Mouse (Mus musculus): ENCODE data around the gene Atp6v1b1. TPM values are rescaled to one million over a fixed set of nuclear protein-coding genes. Genes with fewer than 3 reads are reported as not detected.
"Not testable (repeated sequence)": the region's sequence is repeated elsewhere in the genome, so short reads cannot be mapped to it uniquely, and the experiment has no call there.

Atp6v1b1 gene
- total RNA-seq, 2 experiments from 2014 or later: not detected

GRCm38 (mm10) chr6:83774126-83774525 lies 31.3 kb downstream of the Atp6v1b1 start:
- peak; percentile 55 for ATAC-seq (replicated peaks; ENCODE audit: poor library complexity)

DNA sequence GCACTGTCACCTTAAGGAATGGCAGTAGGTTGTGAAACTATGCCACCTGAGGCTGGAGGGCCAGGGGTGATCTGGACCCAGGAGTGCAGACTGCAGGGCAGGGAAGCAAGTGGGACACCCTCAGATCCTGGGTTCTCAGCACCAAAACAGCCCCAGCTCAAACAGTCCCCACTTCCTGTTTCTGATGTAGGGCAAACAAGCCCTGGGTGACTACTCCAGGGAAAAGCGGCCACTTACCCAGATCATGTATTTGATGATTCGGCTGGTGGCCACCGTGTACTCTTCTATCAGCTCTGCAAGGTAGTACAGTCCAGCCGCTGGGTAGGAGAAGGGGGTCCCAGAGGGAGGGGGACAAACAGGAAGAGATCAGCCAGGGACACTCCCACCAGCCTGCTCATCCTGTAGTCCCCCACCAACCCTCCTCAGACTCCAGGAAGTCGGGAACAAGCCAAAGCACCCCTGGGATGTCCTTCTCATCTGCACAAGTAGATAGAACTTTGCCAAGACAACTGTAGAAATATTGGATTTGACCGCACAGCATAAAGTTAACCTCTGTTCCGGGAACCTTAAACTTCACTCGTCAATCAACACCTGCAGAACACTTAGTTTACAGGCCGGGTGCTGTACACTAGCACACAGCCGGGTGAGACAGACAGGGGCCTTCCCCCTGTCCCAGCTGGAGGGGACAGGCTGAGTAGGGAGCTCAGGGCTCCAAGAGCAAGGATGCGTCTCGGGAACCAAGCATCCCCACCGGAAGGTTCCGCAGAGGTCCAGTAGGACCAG lies 32.2 kb downstream of the Atp6v1b1 start:
- ATAC-seq (replicated peaks; ENCODE audit: poor library complexity): peak; percentile 4; the same call in 1 of the 2 replicates

- peak; percentile 80 for ATAC-seq (replicated peaks; ENCODE audit: poor library complexity)
Observed at GRCm38 (mm10) chr6:83775638-83776293, 33.0 kb downstream of the Atp6v1b1 start, which contains the start of gene Tex261. Gene Tex261, minus strand, starts transcription at chr6:83775813.

GRCm38 (mm10) chr6:83778306-83778705 lies 35.5 kb downstream of the Atp6v1b1 start:
- ATAC-seq (replicated peaks; ENCODE audit: poor library complexity): no peak

DNA sequence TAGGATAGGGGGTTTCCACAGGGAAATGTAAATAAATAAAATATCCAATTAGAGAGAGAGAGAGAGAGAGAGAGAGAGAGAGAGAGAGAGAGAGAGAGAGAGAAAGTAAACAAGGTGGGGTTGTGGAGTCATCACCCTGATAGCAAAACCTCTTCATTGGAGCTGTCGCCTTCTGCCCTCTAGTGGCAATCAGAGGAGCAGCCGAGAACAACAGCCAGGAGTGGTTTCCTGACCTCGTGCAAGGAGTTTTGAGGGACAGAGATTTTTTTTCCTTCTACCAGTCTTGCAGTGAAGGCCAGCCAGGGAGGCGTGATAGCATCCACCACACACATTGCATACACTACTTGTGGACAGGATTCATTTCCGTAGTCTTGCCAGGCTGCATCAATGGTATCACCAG lies 36.2 kb downstream of the Atp6v1b1 start:
- ATAC-seq (replicated peaks; ENCODE audit: poor library complexity): peak; percentile 59

- no peak for ATAC-seq (replicated peaks; ENCODE audit: poor library complexity)
Observed at GRCm38 (mm10) chr6:83786426-83786825, 43.6 kb downstream of the Atp6v1b1 start.

GRCm38 (mm10) chr6:83788554-83788953 lies 45.8 kb downstream of the Atp6v1b1 start:
- no peak for ATAC-seq (replicated peaks; ENCODE audit: poor library complexity)

- ATAC-seq (replicated peaks; ENCODE audit: poor library complexity): not testable (repeated sequence)
Observed at GRCm38 (mm10) chr6:83790533-83790932, 47.7 kb downstream of the Atp6v1b1 start.

GRCm38 (mm10) chr6:83791251-83791890 lies 48.6 kb downstream of the Atp6v1b1 start:
- ATAC-seq (replicated peaks; ENCODE audit: poor library complexity): peak; percentile 5; the same call in 1 of the 2 replicates

GRCm38 (mm10) chr6:83794760-83795296 lies 52.0 kb downstream of the Atp6v1b1 start, which contains the start of gene Nagk:
Gene Nagk, plus strand, starts transcription at chr6:83794982.
- peak; percentile 81 for ATAC-seq (replicated peaks; ENCODE audit: poor library complexity)

- peak; percentile 13 for ATAC-seq (replicated peaks; ENCODE audit: poor library complexity)
Observed at GRCm38 (mm10) chr6:83795492-83795900, 52.7 kb downstream of the Atp6v1b1 start.

GRCm38 (mm10) chr6:83796686-83797085 lies 53.9 kb downstream of the Atp6v1b1 start:
- no peak for ATAC-seq (replicated peaks; ENCODE audit: poor library complexity)

DNA sequence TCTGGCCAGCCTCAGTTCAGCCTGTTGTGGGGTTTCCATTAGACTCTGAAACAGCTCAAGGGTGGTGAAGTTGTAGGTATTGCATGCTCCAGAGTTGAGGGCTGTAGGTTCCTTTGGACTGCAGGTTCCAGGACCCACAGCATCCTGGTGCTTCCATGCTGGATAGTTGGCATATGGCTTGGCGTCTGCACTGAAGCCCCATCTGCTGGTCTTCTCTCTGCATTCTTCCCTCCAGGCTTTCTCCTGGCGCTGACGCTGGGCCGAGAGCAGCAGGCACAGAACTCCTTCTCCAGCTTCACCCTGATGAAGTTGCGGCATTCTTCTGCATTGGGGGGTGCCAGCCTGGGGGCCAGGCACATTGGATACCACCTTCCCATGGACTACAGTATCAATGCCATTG lies 59.2 kb downstream of the Atp6v1b1 start:
- ATAC-seq (replicated peaks; ENCODE audit: poor library complexity): no peak

- no peak for ATAC-seq (replicated peaks; ENCODE audit: poor library complexity)
Observed at GRCm38 (mm10) chr6:83802846-83803245, 60.1 kb downstream of the Atp6v1b1 start.

Other genes with a start within 250 kb of the Atp6v1b1 start
- gene Dguok, start 236.0 kb upstream of the Atp6v1b1 start, total RNA-seq (2015): 40.2 and 51.7 TPM in 2 replicates
- gene Dguok, start 236.0 kb upstream of the Atp6v1b1 start, total RNA-seq (2017): 34.3 and 35.3 TPM in 2 replicates
- not detected in 2 replicates for gene Actg2, start 206.7 kb upstream of the Atp6v1b1 start, total RNA-seq (2015)
- gene Actg2, start 206.7 kb upstream of the Atp6v1b1 start, total RNA-seq (2017): not detected in 2 replicates
- gene Stambp, start 170.3 kb upstream of the Atp6v1b1 start, total RNA-seq (2015): 30.8 and 34.5 TPM in 2 replicates
- gene Stambp, start 170.3 kb upstream of the Atp6v1b1 start, total RNA-seq (2017): 4.0 and 7.4 TPM in 2 replicates
- gene Clec4f, start 86.8 kb upstream of the Atp6v1b1 start, total RNA-seq (2015): not detected in 2 replicates
- gene Clec4f, start 86.8 kb upstream of the Atp6v1b1 start, total RNA-seq (2017): not detected in 2 replicates
- not detected in 2 replicates for gene Cd207, start 65.1 kb upstream of the Atp6v1b1 start, total RNA-seq (2015)
- not detected in 2 replicates for gene Cd207, start 65.1 kb upstream of the Atp6v1b1 start, total RNA-seq (2017)
- gene Vax2, start 31.7 kb upstream of the Atp6v1b1 start, total RNA-seq (2015): not detected in 2 replicates
- gene Vax2, start 31.7 kb upstream of the Atp6v1b1 start, total RNA-seq (2017): not detected in 2 replicates
- not detected in 2 replicates for gene Ankrd53, start 19.7 kb downstream of the Atp6v1b1 start, total RNA-seq (2015)
- not detected in 2 replicates for gene Ankrd53, start 19.7 kb downstream of the Atp6v1b1 start, total RNA-seq (2017)
- gene Tex261, start 32.8 kb downstream of the Atp6v1b1 start, total RNA-seq (2015): 57.5 TPM in 2 replicates
- 36.5 and 39.8 TPM in 2 replicates for gene Tex261, start 32.8 kb downstream of the Atp6v1b1 start, total RNA-seq (2017)
- gene Nagk, start 52.0 kb downstream of the Atp6v1b1 start, total RNA-seq (2015): 19.7 and 21.5 TPM in 2 replicates
- 12.4 and 13.2 TPM in 2 replicates for gene Nagk, start 52.0 kb downstream of the Atp6v1b1 start, total RNA-seq (2017)
- 5.8 and 8.7 TPM in 2 replicates for gene Paip2b, start 88.8 kb downstream of the Atp6v1b1 start, total RNA-seq (2015)
- gene Paip2b, start 88.8 kb downstream of the Atp6v1b1 start, total RNA-seq (2017): 12.7 and 14.1 TPM in 2 replicates
- 142 and 181 TPM in 2 replicates for gene Zfp638, start 124.1 kb downstream of the Atp6v1b1 start, total RNA-seq (2015)
- gene Zfp638, start 124.1 kb downstream of the Atp6v1b1 start, total RNA-seq (2017): 114 and 156 TPM in 2 replicates